Mouse (Mus musculus): ENCODE measurements around the gene Tox2.
A peak's percentile ranks its signal among the peaks of the same experiment; 100 is the strongest.

Gene Tox2

DNA sequence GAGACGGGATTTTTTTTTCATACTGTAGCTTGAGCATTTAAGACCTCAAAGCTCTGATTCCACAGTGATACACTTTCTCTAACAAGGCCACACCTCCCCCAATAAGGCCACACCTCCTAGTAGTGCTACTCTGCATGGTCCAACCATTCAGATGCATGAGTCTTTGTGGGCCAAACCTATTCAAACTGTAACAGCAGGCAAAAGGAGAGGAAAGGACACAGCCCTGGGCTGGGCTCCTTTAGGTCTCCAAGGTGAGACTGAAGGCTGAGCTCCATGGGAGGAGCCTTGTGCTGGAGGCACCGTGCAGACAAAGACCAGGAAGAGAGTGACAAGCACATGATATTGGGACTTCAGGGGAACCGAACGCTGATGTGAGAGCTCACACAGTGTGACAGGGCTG lies 114.4 kb downstream of the Tox2 start:
- DNase-seq (ENCODE audit: low read depth, low spot score): no peak

- DNase-seq (ENCODE audit: low read depth, low spot score): no peak
Measured at GRCm38 (mm10) chr2:163318777-163319176, 115.9 kb downstream of the Tox2 start.

DNA sequence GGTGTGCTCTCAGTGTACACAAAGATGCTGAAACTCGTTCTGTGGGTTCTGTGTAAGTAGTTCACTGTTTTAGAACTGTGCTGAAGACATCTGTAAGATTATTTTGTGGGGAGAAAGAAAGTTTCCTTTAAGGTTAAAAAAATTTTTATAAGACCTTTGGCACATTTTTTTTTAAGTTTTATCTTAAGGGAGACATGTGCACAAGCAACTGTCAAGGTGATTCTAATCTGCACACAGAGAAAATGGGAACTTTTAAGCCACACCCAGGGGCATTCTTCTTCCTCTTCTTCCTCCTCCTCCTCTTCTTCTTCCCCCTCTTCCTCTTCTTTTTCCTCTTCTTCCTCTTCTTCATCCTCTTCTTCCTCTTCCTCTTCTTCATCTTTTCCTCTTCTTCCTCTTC lies 120.2 kb downstream of the Tox2 start:
- no peak for DNase-seq (ENCODE audit: low read depth, low spot score)

GRCm38 (mm10) chr2:163330742-163331141 lies 127.8 kb downstream of the Tox2 start:
- DNase-seq (ENCODE audit: low read depth, low spot score): no peak

DNA sequence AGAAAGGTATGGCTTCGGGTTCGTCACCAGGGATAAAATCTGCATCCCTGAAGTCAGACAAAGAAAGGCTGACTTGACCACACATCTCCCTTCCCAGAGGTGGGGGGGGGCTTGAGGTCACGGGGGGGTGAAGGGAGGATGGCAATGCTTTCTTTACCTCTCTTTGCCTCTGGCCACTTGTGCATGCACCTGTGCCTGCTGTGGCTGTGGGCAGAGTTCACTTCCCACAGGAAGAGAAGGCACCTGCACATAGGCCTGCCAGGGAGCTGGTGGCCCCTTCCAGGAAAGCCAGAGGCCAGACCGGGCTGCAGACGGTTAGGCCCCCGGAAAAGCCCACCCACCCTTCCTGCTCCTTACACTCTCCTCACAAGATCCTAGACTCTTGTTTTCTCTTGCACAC lies 128.5 kb downstream of the Tox2 start:
- DNase-seq (ENCODE audit: low read depth, low spot score): no peak

DNA sequence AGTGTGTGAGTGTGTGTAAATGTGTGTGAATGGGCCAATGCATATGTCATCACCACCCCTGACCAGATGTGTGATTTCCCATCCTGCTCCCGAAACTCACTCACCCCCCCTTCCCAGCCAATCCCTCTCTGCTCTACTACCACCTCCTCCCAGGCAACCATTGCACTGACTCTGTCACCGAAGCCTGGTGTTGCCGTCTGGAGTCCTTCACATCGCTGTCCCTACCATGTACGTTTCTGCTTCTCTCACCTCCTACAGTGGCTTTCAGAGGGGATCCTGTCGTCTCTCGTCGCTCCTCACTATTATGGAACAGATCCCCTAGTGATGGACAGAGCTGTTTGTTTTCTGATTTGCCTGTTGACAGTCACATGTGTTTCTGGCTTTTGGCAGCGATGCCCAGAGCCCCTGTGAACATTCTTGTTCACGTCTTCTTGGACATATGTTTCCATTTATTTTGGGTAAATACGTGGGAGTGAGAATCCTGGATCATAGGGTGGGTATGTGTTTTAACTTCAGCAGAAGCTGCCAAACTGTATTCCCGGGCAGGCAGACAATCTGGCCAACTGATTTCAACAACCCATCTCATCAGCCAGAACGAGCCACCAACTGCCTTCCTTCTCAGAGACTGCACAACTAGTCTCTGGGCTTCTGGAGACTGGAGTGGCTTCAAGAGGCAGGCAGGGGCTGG lies 129.6 kb downstream of the Tox2 start:
- no peak for DNase-seq (ENCODE audit: low read depth, low spot score)

DNA sequence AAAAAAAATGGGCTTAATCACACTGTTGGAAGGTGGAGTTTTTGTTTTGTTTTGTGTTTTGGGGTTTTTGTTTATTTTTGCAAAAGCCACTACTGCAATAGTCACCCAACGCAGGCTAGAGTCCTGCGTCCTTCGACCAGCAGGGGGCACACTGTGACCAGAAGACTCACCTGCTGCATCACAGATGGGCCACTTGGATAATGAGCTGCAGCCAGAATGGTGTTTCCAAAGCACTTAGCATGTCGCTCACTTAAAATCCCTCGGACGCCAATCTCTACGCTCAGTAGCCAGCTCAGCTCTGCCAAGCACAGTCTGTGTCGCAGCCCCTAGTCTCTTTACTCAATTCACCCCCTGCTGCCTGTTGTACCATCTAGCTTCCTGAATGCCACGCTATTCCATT lies 137.3 kb downstream of the Tox2 start:
- peak; percentile 45 for DNase-seq (ENCODE audit: low read depth, low spot score)

DNA sequence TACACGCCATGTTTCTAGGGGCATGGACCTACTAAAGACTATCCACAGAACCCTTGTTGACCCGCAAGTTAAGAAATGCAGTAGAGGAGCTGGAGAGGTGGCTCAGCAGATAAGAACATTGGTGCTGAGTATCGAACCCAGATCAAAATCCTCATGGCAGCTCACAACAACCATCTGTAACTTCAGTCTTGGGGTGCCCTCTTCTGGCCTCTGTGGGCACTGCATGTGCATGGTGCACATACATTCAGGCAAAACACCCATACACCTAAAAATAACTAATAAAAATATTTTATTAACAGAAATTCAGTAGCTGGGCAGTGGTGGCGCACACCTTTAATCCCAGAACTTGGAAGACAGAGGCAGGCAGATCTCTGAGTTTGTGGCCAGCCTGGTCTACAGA lies 140.7 kb downstream of the Tox2 start:
- DNase-seq (ENCODE audit: low read depth, low spot score): no peak

DNA sequence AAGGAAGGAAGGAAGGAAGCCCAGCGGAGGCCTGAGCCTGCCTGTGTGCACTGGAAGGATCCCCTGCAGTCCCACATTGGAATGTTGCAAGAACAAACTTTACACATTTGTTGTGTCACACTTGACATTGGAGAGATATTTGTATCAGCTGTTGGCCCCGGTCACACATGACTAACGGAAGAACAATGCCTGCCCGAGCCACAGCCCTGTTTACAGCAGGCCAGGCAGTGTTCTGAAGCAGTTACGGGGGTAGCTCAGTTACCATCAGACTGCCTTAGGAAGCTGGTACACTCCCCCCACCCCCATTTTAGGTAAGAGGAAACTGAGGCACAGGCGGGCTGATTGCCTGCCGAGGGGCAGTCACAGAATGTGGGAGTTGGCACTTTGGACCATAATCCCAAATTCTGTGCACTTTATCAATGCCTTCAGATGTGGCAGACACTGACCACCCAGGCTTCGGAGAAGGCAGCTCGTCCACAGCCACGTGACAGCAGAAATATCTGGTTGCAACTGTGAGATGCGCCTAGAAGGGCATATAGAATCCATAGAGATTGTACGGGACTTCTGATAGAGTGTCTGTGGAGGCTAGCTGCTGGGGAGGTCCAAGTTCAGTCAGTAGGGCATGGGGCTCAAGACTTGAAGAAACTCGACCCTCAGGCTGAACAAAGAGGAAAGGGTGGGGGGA lies 142.2 kb downstream of the Tox2 start:
- no peak for DNase-seq (ENCODE audit: low read depth, low spot score)

GRCm38 (mm10) chr2:163346497-163346896 lies 143.6 kb downstream of the Tox2 start:
- DNase-seq (ENCODE audit: low read depth, low spot score): no peak

DNA sequence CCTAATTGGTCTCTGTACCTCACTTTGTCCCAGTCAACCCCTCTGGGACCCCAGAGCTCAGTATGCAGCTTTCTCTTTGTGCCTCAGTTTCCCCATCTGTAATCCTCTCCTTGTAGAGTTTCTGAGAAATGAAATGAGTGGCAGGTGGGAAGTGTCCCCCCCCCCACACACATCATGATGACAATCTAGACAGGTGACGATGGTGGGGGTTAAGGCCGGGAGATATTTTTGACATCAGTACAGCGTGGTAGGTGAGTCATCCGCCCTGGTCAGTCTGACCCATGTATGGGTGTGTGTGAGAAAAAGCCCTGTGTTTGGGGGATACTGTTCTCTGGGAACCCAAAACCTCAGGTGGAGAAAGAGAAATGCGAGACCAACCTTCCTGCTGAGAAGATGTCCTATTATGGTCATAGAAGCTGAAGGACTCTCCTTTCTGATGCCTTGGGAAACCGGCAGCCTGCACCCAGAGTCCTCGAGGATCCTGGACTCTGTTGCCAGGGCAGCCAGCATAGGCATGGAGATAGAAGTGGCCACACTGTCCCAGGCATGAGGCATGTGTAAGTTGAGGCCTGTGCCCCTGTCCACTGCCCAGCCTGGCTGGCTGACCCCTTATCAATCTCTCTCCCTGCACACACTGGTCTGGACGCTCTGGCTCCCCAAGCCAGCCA lies 144.7 kb downstream of the Tox2 start:
- no peak for DNase-seq (ENCODE audit: low read depth, low spot score)

- DNase-seq (ENCODE audit: low read depth, low spot score): no peak
Measured at GRCm38 (mm10) chr2:163348677-163349076, 145.8 kb downstream of the Tox2 start.

DNA sequence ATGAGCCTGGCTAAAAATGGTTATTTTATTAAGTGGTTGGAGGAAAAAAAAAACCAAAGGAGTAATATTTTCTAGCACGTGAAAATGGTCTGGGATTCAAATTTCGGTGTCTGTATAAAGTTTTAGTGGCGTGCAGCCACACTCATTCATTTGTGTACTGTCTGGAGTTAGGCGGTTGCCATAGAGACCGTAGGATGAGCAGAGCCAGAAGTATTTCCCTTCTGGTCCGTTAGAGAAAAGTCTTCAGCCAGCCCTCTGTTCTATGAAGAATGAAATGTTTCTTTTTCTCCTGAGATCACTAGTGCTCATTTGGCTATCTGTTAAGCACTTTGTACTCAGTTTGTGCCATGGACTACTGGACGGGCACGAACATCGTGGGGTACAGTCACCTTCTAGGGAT lies 146.5 kb downstream of the Tox2 start:
- no peak for DNase-seq (ENCODE audit: low read depth, low spot score)

DNA sequence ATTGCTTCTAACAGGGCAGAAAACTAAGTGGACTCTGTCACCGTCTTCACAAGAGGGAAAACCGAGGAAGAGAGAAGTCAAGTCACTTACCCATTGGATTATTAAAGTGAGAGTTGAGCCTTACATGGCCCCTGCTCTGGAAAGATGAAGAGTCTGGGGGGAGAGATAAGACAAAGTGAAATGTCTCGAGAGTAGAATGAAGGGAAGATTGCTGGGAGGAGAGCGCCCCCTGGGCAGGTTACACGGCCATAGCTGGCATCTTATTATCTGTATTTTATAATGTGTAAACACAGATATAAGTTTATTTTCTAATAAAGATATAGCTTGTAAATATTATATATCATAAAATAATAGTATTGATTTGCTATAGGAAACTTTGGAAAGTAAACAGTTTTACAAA lies 147.5 kb downstream of the Tox2 start:
- DNase-seq (ENCODE audit: low read depth, low spot score): no peak

GRCm38 (mm10) chr2:163353731-163354130 lies 150.8 kb downstream of the Tox2 start:
- no peak for DNase-seq (ENCODE audit: low read depth, low spot score)

DNA sequence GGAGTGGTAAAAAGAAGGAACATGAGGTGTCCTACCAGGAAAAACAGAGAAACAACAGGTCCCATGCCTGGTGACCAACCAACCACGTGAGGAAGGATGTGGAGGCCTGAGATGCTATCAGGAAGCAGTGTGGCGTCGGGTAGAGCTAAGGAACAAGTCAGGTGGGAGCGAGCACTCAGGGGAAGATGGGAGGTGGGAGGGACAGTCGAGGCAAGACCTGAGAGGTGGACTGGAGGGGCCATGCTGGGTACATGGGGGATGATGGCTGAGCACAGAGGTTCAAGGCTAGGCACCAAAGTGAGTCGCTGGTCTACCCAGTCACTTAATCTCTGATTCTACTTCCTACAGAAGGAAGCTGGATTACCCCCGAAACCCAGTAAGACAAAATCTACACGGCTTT lies 152.7 kb downstream of the Tox2 start:
- no peak for DNase-seq (ENCODE audit: low read depth, low spot score)

- DNase-seq (ENCODE audit: low read depth, low spot score): no peak
Measured at GRCm38 (mm10) chr2:163356113-163356840, 153.4 kb downstream of the Tox2 start.

GRCm38 (mm10) chr2:163358662-163359061 lies 155.7 kb downstream of the Tox2 start:
- no peak for DNase-seq (ENCODE audit: low read depth, low spot score)

DNA sequence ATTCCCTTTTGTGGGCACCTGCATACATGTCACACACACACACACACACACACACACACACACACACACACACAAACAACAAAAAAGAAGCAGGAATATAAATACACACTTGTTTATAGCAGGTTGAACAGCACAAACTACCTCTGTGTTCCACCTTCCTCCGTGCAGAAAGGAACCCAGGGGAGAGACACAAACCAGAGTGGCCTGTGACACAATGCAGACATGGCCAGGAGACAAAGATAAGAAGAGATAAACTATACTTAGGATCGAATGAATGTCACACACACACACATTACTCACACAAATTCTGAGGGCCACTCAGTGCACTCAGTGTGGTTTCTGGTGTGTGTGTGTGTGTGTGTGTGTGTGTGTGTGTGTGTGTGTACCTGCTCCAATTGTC lies 156.3 kb downstream of the Tox2 start:
- no peak for DNase-seq (ENCODE audit: low read depth, low spot score)

- no peak for DNase-seq (ENCODE audit: low read depth, low spot score)
Measured at GRCm38 (mm10) chr2:163360858-163361623, 158.1 kb downstream of the Tox2 start.
